Mouse (Mus musculus) mature B cell (primary cell): ENCODE measurements around the gene Abcb1b.
"Not testable (repeated sequence)": the region's sequence is repeated elsewhere in the genome, so short reads cannot be mapped to it uniquely, and the experiment has no call there.

Experiments
- in situ Hi-C: fragments of 300-500 bp; cut with MboI; formaldehyde crosslinking; loops from 2 replicates; pipeline ENCODE4 v1.14.3; 2019

Gene Abcb1b

DNA sequence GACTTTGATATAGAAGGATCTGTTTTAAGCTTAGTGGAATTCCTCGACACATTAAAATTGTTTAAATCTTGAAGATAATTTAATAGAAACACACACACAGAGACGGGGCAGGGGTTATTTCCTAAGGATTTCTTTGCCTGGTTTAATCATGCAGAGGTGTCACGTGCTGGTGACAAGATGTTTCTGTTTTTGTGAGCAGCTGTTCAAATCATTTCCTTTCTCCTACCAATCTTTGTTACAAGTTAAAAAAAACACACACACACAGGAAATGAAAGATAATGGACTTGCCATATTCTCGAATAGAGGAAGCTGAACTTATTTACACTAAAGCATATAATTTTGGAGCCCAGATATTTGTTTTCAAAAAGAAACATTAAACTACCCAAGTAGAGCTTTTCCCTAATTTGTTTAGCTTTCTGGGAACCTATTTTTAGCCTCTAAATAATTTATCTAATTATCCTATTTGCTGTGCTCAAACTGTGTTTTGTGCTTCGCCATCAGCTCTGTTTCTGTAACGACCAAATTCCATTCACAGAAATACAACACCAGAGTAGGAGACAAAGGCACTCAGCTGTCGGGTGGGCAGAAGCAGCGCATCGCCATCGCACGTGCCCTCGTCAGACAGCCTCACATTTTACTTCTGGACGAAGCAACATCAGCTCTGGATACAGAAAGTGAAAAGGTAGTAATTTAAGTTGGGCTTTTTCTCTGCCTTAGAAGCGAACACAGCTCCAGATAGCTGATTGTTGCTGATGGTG, 65.8 kb downstream of the Abcb1b start:
- in situ Hi-C loops: no loop called here

DNA sequence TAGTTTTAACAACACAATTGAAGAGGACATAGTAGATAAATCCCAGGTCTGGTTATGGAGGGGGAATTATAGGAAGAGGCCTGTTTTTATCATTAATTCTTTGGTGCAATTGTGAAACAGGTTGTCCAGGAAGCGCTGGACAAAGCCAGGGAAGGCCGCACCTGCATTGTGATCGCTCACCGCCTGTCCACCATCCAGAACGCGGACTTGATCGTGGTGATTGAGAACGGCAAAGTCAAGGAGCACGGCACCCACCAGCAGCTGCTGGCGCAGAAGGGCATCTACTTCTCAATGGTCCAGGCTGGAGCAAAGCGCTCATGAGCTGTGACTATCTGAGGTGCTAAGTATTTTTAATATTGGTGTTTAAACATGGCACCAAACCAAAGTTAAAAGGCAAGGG, 67.7 kb downstream of the Abcb1b start:
- in situ Hi-C loops: not testable (repeated sequence)

DNA sequence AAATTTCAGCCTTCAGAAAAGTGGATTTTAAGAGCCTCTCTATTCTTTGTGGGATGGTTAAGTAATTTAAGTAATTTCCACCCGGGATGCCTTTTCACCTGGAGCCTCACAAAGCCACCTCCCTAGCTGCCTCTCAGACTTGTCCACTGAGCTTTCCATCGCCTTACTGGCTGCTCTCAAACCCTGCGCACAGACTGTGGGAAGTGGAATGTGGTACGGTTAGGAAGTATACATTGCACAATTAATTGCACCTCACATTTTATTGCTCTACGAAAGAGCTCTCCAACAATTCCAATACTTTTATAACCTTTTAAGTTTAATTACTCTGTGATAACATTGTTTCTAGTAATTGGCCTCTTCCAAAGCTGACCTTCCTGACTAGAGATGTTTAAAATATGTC, 68.4 kb downstream of the Abcb1b start:
- in situ Hi-C loops: no loop called here

DNA sequence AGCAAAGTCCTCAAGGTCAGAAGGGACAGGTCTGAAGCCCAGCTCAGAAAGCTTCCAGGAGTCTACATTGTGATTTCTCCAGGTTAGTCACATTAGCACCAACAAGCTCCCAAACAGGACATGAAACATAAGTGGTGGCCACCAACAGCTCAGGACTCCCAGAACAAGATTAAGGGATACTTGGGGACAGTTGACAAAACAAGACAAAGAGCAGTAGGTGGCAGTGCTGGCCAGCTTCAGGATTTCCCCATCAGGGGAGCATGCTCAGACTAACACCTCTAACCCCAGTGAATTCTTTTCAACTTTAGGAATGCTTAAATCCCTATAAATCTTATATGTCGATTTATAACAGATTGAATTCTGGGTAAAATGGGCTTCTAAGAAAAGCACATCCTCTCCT, 70.1 kb downstream of the Abcb1b start:
- in situ Hi-C loops: no loop called here

DNA sequence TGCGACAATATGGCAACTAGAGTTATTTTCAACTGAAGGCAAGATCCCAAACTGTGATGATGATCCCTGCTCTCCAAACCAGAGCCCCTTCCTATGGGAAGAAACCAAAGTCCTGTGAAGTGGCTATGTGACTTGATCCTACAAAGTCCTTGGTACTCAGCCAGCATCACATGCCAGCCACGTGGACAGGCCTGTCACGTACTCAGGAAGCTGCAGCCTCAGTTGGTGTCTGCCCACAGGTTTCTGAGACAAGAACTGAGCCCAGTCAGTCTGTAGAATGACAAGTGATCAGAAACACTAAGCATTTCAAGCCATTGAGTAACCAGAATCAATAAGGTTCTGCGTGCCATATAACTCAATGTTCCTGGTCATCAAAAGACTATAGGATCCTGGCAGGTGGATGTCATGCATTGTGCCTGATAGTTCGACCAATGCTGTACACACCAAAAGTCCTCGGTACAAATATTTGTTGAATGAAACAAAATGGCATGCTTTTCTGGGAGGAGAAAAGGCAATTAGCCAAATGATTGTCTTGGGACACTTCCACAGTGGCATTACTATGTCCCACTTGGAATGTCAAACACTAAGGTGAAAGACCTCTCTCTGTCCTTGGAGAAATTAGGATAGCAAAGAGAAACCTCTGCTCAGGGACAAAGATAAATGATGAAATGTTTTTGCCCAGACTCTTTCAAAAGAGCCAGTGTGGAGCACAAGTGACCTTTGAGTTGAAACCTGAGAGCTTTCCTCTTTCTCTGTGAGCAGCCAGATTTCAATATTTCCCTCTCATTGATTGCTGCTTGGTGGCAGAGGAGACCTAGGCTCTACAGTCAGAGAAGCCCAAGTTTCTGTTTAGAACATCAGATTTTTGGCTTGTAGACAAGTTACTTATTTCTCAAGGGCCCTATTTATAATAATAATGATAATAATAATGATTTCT, 75.3 kb downstream of the Abcb1b start:
- in situ Hi-C loops: no loop called here

DNA sequence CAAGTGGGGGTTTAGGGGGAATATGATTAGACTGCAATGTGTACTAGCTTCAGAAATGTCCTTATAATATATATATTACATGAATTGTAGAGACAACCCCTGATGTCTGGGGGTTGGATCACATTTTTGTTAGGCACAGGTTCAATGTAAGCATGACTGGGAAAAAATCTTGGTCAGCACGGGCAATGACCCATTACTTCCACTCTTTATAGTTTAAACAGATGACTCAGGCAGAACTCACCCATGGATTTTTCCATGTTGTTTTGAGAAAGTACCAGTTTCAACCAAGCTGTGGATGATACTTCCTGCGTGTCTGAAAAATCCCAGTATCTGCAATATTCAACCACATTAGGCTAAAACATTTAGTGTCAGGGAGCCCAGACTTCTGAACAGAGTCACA, 79.1 kb downstream of the Abcb1b start:
- in situ Hi-C loops: no loop called here

DNA sequence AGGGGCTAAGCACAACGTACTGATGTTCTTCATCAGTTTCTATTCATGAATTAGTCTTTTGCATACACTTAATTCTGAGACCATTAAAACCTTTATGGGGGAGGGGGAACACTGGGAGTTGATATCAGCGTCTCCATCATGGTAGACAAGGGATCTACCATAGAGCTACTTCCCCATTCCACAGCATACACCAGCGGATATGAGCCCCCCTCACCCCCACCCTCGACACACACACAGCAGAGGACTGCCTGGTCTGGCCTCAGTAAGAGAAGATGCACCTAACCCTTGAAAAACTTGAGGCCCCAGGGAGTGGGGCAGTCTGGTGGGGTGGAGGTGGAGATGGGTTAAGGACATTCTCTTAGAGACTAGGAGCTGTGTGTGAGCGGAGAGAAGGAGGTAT, 79.9 kb downstream of the Abcb1b start:
- in situ Hi-C loops: no loop called here

DNA sequence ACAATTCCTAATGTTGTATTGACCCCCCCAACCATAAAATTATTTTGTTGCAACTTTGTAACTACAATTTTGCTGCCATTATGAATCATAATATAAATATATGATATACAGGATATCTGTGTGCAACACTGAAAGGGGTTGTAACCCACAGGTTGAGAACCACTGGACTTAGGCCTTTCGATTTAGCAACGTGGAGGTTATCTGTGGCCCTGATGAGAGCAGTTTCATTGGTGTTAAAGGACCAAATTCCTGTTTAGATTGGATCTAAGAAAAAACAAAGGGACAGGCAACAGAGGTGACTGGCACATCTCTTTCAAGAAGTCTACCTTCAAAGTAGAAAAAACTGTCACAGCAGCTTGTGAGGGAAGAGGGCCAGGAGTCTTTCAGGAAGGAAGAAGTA, 87.9 kb downstream of the Abcb1b start:
- in situ Hi-C loops: no loop called here

DNA sequence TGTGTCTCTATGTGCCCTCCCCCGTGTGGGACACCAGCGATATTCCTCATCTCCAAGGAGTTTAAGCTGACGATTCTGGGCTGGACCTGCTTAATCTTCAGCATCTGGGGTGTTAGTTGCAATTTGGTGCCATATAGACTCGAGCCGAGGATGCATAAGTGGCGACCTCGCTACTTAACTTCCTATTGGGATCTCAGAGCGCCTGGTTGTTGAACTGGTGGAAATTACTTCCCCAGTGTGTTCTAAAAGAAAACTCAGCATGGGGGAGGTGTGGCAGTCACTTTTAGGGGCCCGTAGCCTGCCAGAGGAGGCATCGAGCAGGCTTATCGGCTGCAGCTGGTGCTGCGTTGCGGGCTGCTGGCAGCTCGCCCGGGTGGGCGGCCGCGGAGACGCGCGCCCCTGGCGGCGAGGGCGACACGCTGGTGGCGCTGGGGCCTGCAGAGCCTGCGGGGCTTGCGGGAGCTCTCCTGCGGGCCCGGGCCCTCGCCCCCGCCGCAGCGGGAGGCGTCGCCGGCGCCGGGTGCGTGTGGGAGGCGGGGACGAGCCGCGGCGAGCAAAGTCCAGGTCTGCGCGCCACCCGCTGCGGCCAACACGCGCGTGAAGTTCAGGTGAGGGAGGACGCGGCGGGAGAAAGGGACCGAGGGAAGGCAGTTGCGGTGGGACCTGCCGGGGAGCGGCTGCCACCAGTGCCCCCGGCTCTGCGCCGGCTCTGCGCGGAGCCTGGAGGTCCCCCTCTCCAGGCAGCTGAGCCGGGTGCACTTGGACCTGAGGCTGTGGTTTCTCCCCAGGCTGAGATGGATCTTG, 95.6 kb downstream of the Abcb1b start, which contains the start of gene Abcb4:
Gene Abcb4, plus strand, starts transcription at position 418 of the 804 bp plus-strand sequence.
- in situ Hi-C loops: no loop called here

DNA sequence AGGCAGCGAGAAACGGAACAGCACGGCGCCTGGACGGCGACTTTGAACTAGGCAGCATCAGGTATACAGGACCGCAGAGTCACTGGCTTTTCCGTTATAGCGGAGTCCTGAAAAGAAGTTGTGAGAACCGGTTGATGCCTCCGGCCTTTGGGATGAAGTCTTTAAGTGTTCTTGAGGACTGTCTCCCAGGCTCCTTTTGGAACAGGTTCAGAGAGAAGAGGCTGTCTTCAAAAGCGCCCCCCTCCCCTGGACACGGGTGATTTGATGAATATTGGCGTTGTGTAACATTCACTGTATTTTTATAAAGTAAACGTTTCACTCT, 96.1 kb downstream of the Abcb1b start:
- in situ Hi-C loops: no loop called here

DNA sequence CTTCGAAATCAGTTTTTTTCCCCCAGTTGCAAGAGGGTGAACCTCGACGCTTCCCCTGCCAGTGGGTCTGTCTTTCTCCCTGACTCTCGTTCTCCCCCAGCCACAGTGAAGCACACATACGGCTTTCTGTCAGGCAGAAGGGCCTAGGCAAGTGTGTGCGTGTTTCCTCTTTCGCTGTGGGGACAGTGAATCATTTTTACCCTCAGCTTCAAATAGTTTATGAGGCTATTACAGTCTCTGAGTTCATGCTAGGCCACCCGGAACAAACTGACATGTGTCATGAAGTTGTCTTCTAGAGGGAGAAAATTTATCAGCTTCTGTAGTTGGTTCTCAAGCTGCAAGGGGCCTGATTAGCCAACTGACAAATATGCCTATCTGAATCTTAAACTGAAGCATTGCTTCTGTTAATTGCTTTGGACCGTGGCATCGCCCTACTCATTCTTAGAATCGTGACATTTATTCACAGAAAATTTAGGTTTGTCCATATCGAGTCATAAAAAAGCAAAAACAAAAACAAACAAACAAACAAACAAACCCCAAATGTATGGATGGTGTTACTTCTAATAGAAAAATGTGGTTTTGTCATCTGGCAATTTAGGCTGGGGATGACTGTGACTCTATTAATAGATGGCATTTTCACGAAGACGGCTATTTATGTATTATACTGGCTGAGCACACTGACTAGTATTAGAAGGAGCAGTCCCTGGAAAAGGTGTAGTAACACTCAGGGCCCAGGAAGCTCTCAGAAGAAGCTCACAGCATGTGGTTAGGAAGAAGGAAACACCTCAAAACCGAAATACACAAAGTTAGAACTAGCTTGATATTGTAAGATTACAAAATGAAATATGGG, 96.9 kb downstream of the Abcb1b start:
- in situ Hi-C loops: no loop called here

DNA sequence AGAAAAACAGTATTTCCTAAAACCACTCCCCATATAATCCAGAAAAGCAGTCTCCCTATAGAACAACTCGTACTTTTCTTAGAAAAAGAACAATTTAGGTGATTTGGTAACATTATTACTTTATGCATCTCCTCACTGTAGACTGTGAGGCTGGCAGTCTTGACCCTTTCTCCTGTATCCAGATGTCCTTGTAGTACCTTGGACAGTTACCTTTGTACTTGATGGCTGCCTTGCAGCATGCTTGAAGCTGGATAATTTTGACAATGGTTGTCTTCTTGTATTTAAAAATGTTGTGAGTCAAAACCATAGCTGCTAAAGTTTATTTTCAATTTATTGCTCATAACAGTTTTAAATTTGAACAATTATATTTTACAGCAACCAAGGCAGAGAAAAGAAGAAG, 98.3 kb downstream of the Abcb1b start:
- in situ Hi-C loops: no loop called here

DNA sequence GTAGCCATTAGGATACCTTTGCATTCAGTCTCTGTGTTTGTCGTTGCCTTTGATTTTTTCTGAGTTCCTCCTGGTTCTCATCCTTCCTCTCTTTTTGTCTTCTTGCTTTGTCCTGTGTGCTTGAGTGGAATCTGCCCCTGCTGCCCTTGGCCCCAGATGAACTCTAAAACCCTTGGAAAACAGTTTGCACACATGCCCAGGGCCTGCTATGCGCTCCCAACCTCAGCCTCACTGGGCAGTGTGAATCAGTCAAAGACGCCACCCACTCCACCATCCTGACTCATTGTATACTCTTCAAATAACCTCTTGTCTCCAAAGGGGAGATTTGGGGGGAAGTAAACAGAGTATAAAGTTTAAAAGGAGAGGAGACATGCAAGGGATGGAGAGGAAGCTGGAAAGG, 100.3 kb downstream of the Abcb1b start:
- in situ Hi-C loops: no loop called here

DNA sequence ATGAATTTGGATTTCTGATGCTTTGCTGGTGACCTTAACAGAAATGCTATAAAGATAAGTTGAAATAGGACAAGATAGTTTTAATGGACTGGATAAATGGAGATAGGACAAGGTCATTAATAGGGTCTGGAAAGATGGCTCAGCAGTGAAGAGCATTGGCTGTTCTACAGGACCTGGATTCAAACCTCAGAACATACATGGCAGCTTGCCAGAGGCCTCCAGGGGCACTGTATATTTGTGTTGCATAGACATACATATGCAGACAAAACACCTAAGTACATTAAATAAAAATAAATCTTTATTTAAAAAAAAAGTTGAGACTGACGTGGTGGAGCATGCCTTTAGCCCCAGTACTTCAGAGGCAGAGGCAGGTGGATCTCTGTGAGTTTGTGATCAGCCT, 103.1 kb downstream of the Abcb1b start:
- in situ Hi-C loops: no loop called here

DNA sequence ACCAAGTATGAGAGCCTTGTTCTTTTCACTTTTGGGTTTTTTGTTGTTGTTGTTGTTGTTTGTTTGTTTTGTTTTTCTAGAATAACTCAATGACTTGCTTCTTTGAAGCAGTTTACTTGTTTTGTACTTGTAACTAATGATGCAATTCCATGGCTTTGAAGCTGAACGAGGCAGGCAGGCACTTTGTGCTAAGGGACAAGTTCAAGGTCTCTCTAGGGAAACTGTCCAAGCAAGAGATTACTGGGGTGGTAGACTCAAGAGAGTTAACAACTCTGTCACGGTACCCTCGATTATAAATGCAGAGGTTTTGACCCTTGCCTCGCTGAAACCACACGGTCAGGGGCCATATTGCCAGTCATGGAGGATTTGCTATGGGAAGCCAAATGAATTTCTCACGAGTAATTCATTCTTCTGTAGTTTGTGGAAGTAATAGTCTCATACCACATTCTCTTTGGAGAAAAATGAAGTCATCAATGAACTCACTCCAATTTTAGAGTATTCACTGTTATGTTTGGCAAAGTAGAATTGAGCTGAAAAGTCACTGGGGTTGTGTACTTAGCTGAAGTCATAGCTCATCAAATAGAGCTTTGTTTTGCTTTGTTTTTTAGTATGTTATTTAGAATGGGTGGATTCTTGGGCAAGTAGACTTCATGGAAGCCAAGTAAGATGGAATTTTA, 104.3 kb downstream of the Abcb1b start:
- in situ Hi-C loops: no loop called here

DNA sequence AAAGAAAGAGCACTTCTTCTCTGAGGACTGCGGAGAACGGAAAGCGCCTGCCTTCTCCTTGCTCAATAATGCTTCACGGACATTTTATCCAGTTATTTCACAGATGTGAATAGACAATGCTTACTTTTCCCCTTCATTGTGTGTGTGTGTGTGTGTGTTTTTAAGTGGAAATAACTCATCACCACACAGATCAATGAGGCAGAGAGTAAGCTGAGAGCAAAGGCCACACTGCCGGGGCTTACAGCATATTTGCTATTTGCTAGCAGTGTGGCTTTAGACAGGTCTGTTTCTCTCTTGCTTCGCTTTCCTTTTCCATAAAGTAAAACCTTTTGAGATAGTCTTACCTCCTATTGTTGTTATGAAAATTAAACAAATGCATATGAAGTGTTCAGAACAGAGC, 106.6 kb downstream of the Abcb1b start:
- in situ Hi-C loops: no loop called here

DNA sequence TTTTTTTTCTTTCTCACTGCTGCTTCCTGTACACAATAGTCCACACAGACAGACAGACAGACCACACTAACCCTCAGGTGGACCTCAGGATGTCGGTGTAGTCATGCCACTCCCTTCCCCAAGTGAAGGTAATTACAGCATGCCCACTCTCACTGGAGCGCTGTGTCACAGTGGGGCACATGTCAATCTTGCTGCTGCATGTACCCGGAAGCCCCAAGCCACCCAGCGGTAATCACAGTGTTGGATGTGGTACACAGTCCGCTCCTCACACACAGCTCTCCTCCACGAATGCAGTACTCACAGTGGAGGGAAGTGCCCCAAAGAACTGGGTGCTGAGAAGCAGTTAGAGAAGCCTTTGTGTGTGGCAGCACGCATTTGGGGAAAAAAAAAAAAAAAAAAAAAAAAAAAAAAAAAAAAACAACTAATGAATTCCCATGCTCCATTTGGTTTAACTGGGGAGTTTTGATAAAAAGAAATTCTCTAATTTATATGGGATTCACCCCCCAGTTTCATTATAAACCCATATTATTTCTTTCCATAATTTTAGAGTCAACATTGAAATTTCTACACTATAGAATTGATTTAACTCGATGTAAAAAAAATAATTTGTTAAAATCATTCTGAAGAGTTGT, 113.7 kb downstream of the Abcb1b start:
- in situ Hi-C loops: no loop called here
